Comparison of ENCODE assay signal across 10 mouse cellular contexts in genomic region chr1:121087124-121087887, GRCm38 (mm10).
DNase-seq lines count a peak whose midpoint lies in the region; ATAC-seq lines count a peak whose summit lies in the region.
"Had no signal": no experiment of that assay in that cellular context is flagged by ENCODE, and none has a peak within 500 bp of the region (broad histone marks: within the 10 kb centered on the region; RNA-seq: fewer than 3 reads in every experiment).

No protein-coding gene starts in this region.

- 32% methylated on average over 7 of the region's 7 CpGs for WGBS in heart, embryonic 11.5 days (ENCODE audit: insufficient replicate concordance)
- 19% methylated on average over 7 of the region's 7 CpGs for WGBS in heart, embryonic 10.5 days
- WGBS in midbrain, embryonic 10.5 days, result 15% methylated on average over 7 of the region's 7 CpGs

- no peaks in the 10 kb centered on the region for H3K36me3 ChIP-seq in heart, embryonic 11.5 days (ENCODE audit: control insufficient read depth, insufficient read depth, low read length)
- H3K36me3 ChIP-seq in heart, embryonic 10.5 days, result no peaks in the 10 kb centered on the region
- H3K36me3 ChIP-seq in midbrain, embryonic 10.5 days, result 0 out of 2 replicates have a peak, but pooled peaks cover 5% of the 10 kb centered on the region
- H3K36me3 ChIP-seq: stomach, embryonic 15.5 days had no signal

- no peaks in the 10 kb centered on the region for H3K4me1 ChIP-seq in heart, embryonic 11.5 days (ENCODE audit: control insufficient read depth, insufficient read depth, low read length)
- H3K4me1 ChIP-seq in heart, embryonic 10.5 days, result peaks cover 5% of the 10 kb centered on the region; the same call in 1 of the 2 replicates
- peaks cover 27% of the 10 kb centered on the region for H3K4me1 ChIP-seq in midbrain, embryonic 10.5 days
- H3K4me1 ChIP-seq: stomach, embryonic 15.5 days had no signal

- no peak overlapping the region for H3K9ac ChIP-seq in heart, embryonic 11.5 days (ENCODE audit: low read depth, low read length)
- H3K9ac ChIP-seq: stomach, embryonic 15.5 days had no signal

- 0 out of 2 replicates have a peak, but pooled peaks cover 2% of the 10 kb centered on the region for H3K27me3 ChIP-seq in heart, embryonic 11.5 days (ENCODE audit: control insufficient read depth, insufficient read depth, low read length)
- no peaks in the 10 kb centered on the region; the same call in 1 of the 2 replicates for H3K27me3 ChIP-seq in heart, embryonic 10.5 days (ENCODE audit: insufficient read depth, poor library complexity, severe bottlenecking)
- peaks cover 40% of the 10 kb centered on the region for H3K27me3 ChIP-seq in midbrain, embryonic 10.5 days (ENCODE audit: low read depth, poor library complexity, severe bottlenecking)
- H3K27me3 ChIP-seq: stomach, embryonic 15.5 days had no signal

- 0 out of 2 replicates have a peak, but pooled peaks have one; percentile 22 for ATAC-seq in heart, embryonic 11.5 days (replicated peaks; ENCODE audit: insufficient number of reproducible peaks, low FRiP score, low TSS enrichment)
- ATAC-seq in CD4-positive, CD25-positive, alpha-beta regulatory T cell, adult 4 months, result no peak

- H3K4me3 ChIP-seq in heart, embryonic 11.5 days (ENCODE audit: low read depth, low read length), result no peak overlapping the region
- H3K4me3 ChIP-seq in heart, embryonic 10.5 days, result no peak overlapping the region
- H3K4me3 ChIP-seq in midbrain, embryonic 10.5 days, result peak overlapping the region; percentile 42
- H3K4me3 ChIP-seq: stomach, embryonic 15.5 days had no signal

- no peak overlapping the region for H3K27ac ChIP-seq in heart, embryonic 11.5 days (ENCODE audit: low read depth, low read length)
- H3K27ac ChIP-seq in heart, embryonic 10.5 days, result no peak overlapping the region
- peak overlapping the region; percentile 85 for H3K27ac ChIP-seq in midbrain, embryonic 10.5 days (replicated peaks)
- H3K27ac ChIP-seq: stomach, embryonic 15.5 days had no signal

- H3K9me3 ChIP-seq in heart, embryonic 11.5 days (replicated peaks; ENCODE audit: control insufficient read depth, low read length), result no peaks in the 10 kb centered on the region
- no peaks in the 10 kb centered on the region for H3K9me3 ChIP-seq in heart, embryonic 10.5 days
- H3K9me3 ChIP-seq in midbrain, embryonic 10.5 days (replicated peaks), result peaks cover 4% of the 10 kb centered on the region; the same call in 1 of the 2 replicates
- H3K9me3 ChIP-seq: stomach, embryonic 15.5 days had no signal

- no peak for DNase-seq in heart, embryonic 10.5 days (ENCODE audit: low spot score)
- DNase-seq in brain, adult 2 months (ENCODE audit: low read depth, low spot score), result peak; percentile 40
- peak; percentile 20 to 38 for DNase-seq in frontal cortex, postnatal 10 days (ENCODE audit: low spot score in 2 of 2)
- peak; percentile 34 for DNase-seq in midbrain, embryonic 10.5 days (ENCODE audit: low spot score)
- no peak for DNase-seq in lung, postnatal 36 days
- DNase-seq in urinary bladder, postnatal 25 days (ENCODE audit: low spot score), result no peak
- DNase-seq: gastrocnemius, postnatal 25 days had no signal

- H3K4me2 ChIP-seq in heart, embryonic 11.5 days, result no peak overlapping the region
- H3K4me2 ChIP-seq: stomach, embryonic 15.5 days had no signal

Comparison
In these comparisons a context has a peak if more than half of its experiments do, and no peak if none do; other contexts are left out.
1. DNase-seq: peak in brain, adult 2 months (single experiment), frontal cortex, postnatal 10 days (2 of 2) and midbrain, embryonic 10.5 days (single experiment); none in heart, embryonic 10.5 days (single experiment), lung, postnatal 36 days (single experiment) and urinary bladder, postnatal 25 days (single experiment).